ENCODE assay signal across 25 mouse cellular contexts in genomic region chr9:42321442-42321841, GRCm38 (mm10).
"Had no signal": no experiment of that assay in that cellular context is flagged by ENCODE, and none has a peak within 500 bp of the region (broad histone marks: within the 10 kb centered on the region; RNA-seq: fewer than 3 reads in every experiment).

No protein-coding gene starts in this region.

- H3K4me1 ChIP-seq: heart, embryonic 12.5 days; hindbrain, embryonic 12.5 days; intestine, embryonic 15.5 days; liver, embryonic 13.5 days; liver, embryonic 15.5 days had no signal

- H3K4me3 ChIP-seq: gastrocnemius, adult 2 months; heart, adult 2 months; heart, embryonic 12.5 days; hindbrain, embryonic 10.5 days; hindbrain, embryonic 12.5 days; intestine, embryonic 15.5 days; layer of hippocampus, adult 2 months; limb, embryonic 10.5 days; limb, embryonic 12.5 days; liver, embryonic 13.5 days; liver, embryonic 15.5 days had no signal

- H3K36me3 ChIP-seq: heart, embryonic 12.5 days; hindbrain, embryonic 10.5 days; hindbrain, embryonic 12.5 days; intestine, embryonic 15.5 days; limb, embryonic 10.5 days; limb, embryonic 12.5 days; liver, embryonic 13.5 days; liver, embryonic 15.5 days had no signal

- ATAC-seq: hindbrain, embryonic 16.5 days; inflammation-experienced regulatory T-cells, adult 6 months; intestine, embryonic 15.5 days; intestine, postnatal 0 days had no signal

- H3K27ac ChIP-seq: gastrocnemius, adult 2 months; heart, adult 2 months; hindbrain, embryonic 10.5 days; hindbrain, embryonic 12.5 days; hindbrain, embryonic 14.5 days; intestine, embryonic 15.5 days; layer of hippocampus, adult 2 months; limb, embryonic 10.5 days; liver, embryonic 13.5 days; liver, embryonic 15.5 days had no signal

- H3K9me3 ChIP-seq: heart, embryonic 12.5 days; hindbrain, embryonic 12.5 days; intestine, embryonic 15.5 days; limb, embryonic 10.5 days; limb, embryonic 12.5 days; liver, embryonic 13.5 days; liver, embryonic 15.5 days had no signal

- DNase-seq: gastrocnemius, adult 2 months; gastrocnemius, postnatal 10 days; gastrocnemius, postnatal 25 days; heart, adult 2 months; heart, postnatal 10 days; heart, postnatal 4 days; kidney, adult 18-20 months; kidney, adult 8-10 months; kidney, postnatal 10 days; kidney, postnatal 25 days; kidney, postnatal 4 days; liver; liver, embryonic 13.5 days had no signal
